Mouse (Mus musculus) kidney, adult 2 months (tissue): ENCODE measurements around the gene Rptor. TPM values are rescaled to one million over a fixed set of nuclear protein-coding genes. Genes with fewer than 3 reads are reported as not detected.

Experiments used
- DNase-seq: peaks from one replicate; pipeline ENCODE4 v3.0.0; 2021
- H3K27ac ChIP-seq: fragments of 200-500 bp; 2 replicates; pipeline ENCODE4 v1.5.1; 2012; ENCODE audit warnings: low read depth, low read length, control low read depth, inconsistent platforms; ENCODE audit not compliant: insufficient read depth
- H3K27me3 ChIP-seq: fragments of 200-500 bp; replicated peaks from 2 replicates; pipeline ENCODE4 v1.6.1; 2012; ENCODE audit warnings: mild to moderate bottlenecking, moderate library complexity, low read length, inconsistent platforms; ENCODE audit not compliant: control insufficient read depth, insufficient read depth
- H3K36me3 ChIP-seq: fragments of 200-500 bp; 2 replicates; pipeline ENCODE4 v1.6.1; 2012; ENCODE audit warnings: mild to moderate bottlenecking, moderate library complexity, low read length, inconsistent platforms; ENCODE audit not compliant: control insufficient read depth, insufficient read depth
- H3K4me1 ChIP-seq: fragments of 200-500 bp; 2 replicates; pipeline ENCODE4 v1.6.1; 2011; ENCODE audit warnings: low read length; ENCODE audit not compliant: control insufficient read depth, insufficient read depth
- H3K4me3 ChIP-seq: fragments of 200-500 bp; 2 replicates; pipeline ENCODE4 v1.5.1; 2011; ENCODE audit warnings: mild to moderate bottlenecking, low read depth, low read length, control low read depth; ENCODE audit not compliant: insufficient read depth
- CTCF ChIP-seq: fragments of 200-500 bp; conservative IDR thresholded peaks from 2 replicates; pipeline ENCODE4 v1.5.1; 2011; ENCODE audit warnings: low read depth, mild to moderate bottlenecking, control low read depth, low read length, moderate library complexity, mixed read lengths; ENCODE audit not compliant: insufficient read depth, insufficient read length
- POLR2A ChIP-seq: fragments of 200-500 bp; IDR thresholded peaks from one replicate; pipeline ENCODE4 v1.6.1; 2011; ENCODE audit warnings: low read depth, low read length, control low read depth
- WGBS: fragments of 180-500 bp; shearing (Covaris S2); methylation state at CpG from one replicate; pipeline ENCODE4 v1.1.7; 2018; 5-methylcytosine and 5-hydroxymethylcytosine counted together
- polyA plus RNA-seq: library from polyadenylated mRNA; depleted of rRNA; stranded (reverse); fragments of >200 nt; gene quantifications from 2 replicates; pipeline ENCODE4 v1.2.3, GENCODE M21; 2012

Rptor gene
- polyA plus RNA-seq, 1 experiment, result 20.7 TPM

DNA sequence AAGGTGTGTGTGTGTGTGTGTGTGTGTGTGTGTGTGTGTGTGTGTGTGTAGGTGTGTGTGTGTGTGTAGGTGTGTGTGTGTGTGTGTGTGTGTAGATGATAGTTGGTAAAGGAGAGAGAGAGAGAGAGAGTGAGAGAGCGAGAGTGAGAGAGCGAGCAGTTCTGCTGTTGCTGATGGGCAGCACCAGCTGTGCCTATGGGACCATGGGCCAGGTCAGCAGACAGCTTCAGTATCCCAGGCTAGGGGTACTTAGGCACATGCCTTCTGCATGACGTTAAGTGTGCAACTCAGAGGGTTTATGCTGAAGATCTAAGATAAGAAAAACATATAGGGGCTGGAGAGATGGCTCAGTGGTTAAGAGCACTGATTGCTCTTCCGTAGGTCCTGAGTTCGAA lies 62.6 kb downstream of the Rptor start:
- DNase-seq, result no peak
- peaks cover 16% of the 10 kb centered on the region for H3K4me1 ChIP-seq
- no peaks in the 10 kb centered on the region for H3K27me3 ChIP-seq
- H3K36me3 ChIP-seq, result no peaks in the 10 kb centered on the region
- no peak overlapping the region for H3K4me3 ChIP-seq
- 87% methylated on average over 5 of the region's 5 CpGs for WGBS
- TF ChIP-seq CTCF (no peak), POLR2A (no peak)
- no peak overlapping the region for H3K27ac ChIP-seq

DNA sequence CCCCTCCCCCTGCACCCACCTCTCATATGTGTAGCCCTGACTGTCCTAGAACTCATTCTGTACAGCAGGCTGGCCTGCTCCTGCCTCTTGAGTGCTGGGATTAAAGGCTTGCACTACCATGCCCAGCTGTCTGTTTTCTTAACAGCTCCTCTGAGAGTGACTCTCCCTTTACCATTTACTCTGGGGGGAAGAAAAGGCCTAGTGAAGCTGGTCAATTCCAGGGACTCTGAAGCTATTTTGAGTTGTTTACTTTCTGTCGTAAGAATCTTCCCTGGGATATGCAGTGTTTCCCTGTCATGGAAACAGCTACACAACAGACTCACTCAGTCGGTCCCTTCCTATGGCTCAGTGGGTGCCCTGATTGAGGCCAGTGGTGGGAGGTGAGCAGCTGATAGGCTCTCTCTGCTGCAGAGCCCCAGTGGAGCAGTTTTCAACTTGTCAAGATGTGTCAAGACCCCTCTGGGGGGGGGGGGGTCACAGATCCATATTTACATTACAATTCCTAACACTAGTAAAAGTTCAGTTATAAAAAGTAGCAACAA lies 63.9 kb downstream of the Rptor start:
- Histone ChIP-seq H3K4me1 (peaks cover 16% of the 10 kb centered on the region), H3K27me3 (no peaks in the 10 kb centered on the region), H3K27ac (no peak overlapping the region), H3K36me3 (no peaks in the 10 kb centered on the region), H3K4me3 (no peak overlapping the region)
- WGBS, result 40% methylated on average over 2 of the region's 2 CpGs
- TF ChIP-seq CTCF (no peak), POLR2A (no peak)
- no peak for DNase-seq

DNA sequence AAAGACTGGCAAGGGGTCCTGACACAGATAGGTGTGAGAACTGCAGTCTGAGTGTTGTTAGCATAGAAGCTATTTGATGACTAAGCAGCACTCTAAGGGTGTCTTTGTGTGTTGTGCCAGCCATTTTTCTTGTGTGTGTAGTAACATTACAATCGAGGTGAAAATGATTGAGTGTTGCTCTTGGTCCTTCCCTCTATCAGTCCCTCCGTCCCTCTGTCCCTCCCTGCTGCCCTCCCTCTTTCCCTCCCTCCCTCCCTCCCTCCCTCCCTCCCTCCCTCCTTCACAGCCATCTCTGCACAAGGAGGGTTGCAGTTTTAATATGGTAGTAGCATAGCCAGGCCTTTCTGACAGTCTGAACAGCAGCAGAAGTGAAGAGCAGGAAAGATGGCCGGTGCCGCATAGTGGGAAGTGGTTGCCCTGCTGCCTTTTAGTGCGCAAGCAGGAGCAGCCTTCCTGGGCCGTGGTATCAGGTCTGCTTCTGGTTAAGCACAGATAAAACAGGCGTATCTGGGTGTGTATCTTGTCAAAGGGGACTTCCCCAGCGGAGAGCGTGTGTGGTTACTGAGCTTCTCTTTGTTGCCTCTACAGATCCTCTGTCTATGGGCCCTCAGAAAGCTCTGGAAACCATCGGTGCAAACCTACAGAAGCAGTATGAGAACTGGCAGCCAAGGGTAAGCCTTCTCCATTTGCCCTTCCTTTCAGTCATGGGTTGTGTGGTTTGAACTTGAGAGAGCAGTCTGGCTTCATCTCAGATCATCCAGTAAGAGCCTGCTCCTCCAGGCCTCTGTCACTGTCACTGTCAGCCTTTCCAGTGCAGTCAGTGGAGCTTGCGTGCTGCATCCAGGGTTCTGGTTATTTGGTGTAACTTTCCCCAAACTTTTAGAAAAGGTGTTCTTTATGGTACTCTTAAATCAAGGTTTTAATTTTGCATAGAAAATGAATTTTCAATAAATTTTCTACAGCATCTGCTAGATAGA lies 68.3 kb downstream of the Rptor start:
- Histone ChIP-seq H3K4me1 (no peaks in the 10 kb centered on the region), H3K4me3 (no peak overlapping the region), H3K27ac (no peak overlapping the region), H3K36me3 (no peaks in the 10 kb centered on the region), H3K27me3 (no peaks in the 10 kb centered on the region)
- DNase-seq, result no peak
- WGBS, result 81% methylated on average over 11 of the region's 11 CpGs
- TF ChIP-seq POLR2A (no peak), CTCF (no peak)

DNA sequence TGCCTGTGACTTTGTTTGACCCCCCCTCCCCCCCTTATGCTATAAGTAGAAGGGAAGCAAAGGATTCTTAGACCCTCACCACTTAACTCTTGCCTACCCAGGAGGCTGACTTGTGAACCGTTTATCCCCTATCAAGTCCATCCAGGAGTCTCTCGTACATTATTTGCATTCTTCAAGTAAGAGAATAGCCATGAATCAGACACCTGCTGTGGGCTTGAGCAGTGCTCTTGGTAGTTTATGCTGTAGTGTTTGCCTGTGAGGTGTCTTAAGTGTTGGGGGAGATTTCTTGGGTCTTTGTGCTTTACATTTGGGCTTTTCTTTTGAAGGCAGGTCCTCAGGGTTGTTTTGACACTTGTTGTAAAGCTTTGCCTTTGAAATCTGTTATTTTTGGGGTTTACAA lies 69.3 kb downstream of the Rptor start:
- no peak overlapping the region for H3K4me3 ChIP-seq
- 66% methylated on average over 2 of the region's 2 CpGs for WGBS
- no peaks in the 10 kb centered on the region for H3K36me3 ChIP-seq
- no peak overlapping the region for H3K27ac ChIP-seq
- no peak for TF ChIP-seq CTCF
- no peak for TF ChIP-seq POLR2A
- DNase-seq, result no peak
- H3K4me1 ChIP-seq, result no peaks in the 10 kb centered on the region
- H3K27me3 ChIP-seq, result no peaks in the 10 kb centered on the region

DNA sequence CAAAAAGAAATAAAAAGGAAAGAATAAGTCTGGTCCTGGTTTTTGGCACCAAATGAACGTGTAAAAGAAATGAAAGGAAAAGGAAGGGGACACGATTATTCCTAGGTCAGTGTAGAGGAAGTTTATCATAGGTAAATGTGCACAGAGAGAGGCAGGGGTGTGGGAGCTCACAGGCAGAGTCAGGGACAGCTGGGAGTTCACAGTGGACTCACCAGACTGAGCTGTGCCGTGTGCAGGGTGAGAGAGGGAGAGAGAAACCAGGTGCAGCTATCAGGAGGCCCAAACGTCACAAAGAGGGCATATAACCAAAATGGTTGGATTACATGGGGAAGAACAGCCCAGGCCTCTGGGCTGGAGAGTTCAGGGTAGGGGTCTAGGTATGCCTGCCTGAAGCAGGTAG lies 70.1 kb downstream of the Rptor start:
- no peak for TF ChIP-seq CTCF
- TF ChIP-seq POLR2A, result no peak
- WGBS, result 77% methylated on average over 4 of the region's 4 CpGs
- H3K27ac ChIP-seq, result no peak overlapping the region
- no peak overlapping the region for H3K4me3 ChIP-seq
- H3K27me3 ChIP-seq, result no peaks in the 10 kb centered on the region
- no peaks in the 10 kb centered on the region for H3K36me3 ChIP-seq
- DNase-seq, result no peak
- no peaks in the 10 kb centered on the region for H3K4me1 ChIP-seq

DNA sequence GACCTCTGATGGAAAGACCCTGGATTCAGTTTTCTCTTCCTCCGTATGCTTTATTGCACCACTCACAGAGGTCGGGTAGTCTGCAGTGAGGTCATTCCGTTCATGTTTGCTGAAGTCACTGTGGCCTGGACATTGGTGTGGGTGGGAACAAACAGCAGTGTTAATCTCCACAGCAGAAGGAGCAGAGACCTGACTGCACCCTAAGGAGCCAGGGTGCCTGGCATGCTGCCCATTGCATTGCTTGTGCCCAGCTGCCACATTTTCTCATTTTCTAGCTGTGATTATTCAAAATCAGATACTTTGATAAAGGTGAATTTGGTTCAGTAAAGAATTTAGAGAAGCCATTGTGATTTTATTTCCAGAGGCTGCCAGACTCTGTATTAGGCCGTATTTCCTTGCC lies 72.1 kb downstream of the Rptor start:
- Histone ChIP-seq H3K4me1 (no peaks in the 10 kb centered on the region), H3K27ac (no peak overlapping the region), H3K36me3 (no peaks in the 10 kb centered on the region), H3K27me3 (no peaks in the 10 kb centered on the region), H3K4me3 (no peak overlapping the region)
- DNase-seq, result no peak
- WGBS, result 63% methylated on average over 4 of the region's 4 CpGs
- TF ChIP-seq CTCF, result no peak
- no peak for TF ChIP-seq POLR2A

DNA sequence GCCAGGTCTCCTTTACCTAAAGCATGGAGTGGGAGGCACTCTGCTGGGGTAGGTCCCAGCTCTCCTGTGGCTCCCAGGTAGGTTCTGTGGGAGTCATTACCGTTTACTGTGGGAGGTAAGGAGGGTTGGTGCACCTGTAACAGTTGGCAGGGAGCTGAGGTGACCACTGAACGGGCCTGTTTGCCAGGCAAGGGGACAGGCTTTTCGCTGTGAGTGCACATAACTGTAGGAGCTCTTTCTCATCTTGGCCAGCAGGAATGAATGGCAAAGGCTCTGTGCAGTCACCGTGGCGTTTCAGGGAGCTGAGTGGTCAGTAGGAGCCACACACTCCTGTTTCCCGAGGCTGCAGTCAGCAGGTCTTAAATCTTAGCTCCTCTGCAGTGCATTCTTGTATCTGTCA lies 72.8 kb downstream of the Rptor start:
- no peak for TF ChIP-seq CTCF
- TF ChIP-seq POLR2A, result no peak
- no peaks in the 10 kb centered on the region for H3K27me3 ChIP-seq
- no peak for DNase-seq
- H3K4me3 ChIP-seq, result no peak overlapping the region
- H3K4me1 ChIP-seq, result no peaks in the 10 kb centered on the region
- WGBS, result 47% methylated on average over 6 of the region's 6 CpGs
- no peak overlapping the region for H3K27ac ChIP-seq
- H3K36me3 ChIP-seq, result no peaks in the 10 kb centered on the region
